Comparison of ENCODE assay signal across 21 mouse cellular contexts in the genomic region with DNA sequence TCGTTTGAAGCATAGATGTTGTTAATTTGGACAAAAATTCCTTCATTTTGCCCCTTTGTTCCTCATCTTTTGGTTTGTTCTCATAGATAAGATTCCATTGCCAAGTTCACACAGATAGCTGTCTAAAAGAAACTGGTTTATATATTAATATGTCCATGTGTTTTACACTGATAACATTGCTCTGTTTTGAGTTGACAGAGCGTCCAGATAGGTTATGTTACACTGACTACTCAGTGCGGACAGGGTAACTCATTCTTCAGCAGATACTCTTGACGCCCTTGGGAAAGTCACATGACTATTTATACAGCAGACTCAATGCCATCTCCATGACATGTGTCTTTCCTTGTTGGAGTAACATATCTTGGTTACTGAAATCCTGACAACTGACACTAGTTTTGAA. TPM values are rescaled to one million over a fixed set of nuclear protein-coding genes. Genes with fewer than 3 reads are reported as not detected.
"Had no signal": no experiment of that assay in that cellular context is flagged by ENCODE, and none has a peak within 500 bp of the region (broad histone marks: within the 10 kb centered on the region; RNA-seq: fewer than 3 reads in every experiment).

No protein-coding gene starts in this region.

- H3K4me1 ChIP-seq: midbrain, embryonic 10.5 days; midbrain, embryonic 12.5 days had no signal

- H3K9me3 ChIP-seq: midbrain, embryonic 10.5 days; midbrain, embryonic 12.5 days; neural tube, embryonic 13.5 days; neural tube, embryonic 15.5 days had no signal

- H3K4me2 ChIP-seq: lung, embryonic 14.5 days; midbrain, embryonic 12.5 days; neural tube, embryonic 13.5 days; neural tube, embryonic 15.5 days had no signal

- DNase-seq: lung, adult 18-20 months; lung, embryonic 14.5 days; lung, postnatal 10 days; lung, postnatal 4 days; midbrain, embryonic 14.5 days; retina, postnatal 1 day; right cerebral cortex, adult 18-20 months; right cerebral cortex, postnatal 25 days; right cerebral cortex, postnatal 4 days; spleen, adult 18-20 months; thymus, adult 18-20 months; thymus, postnatal 14 days; thymus, postnatal 36 days had no signal

- H3K27ac ChIP-seq: liver, embryonic 14.5 days; midbrain, embryonic 10.5 days; midbrain, embryonic 12.5 days; neural tube, embryonic 13.5 days; neural tube, embryonic 15.5 days had no signal

- H3K4me3 ChIP-seq: megakaryocyte, embryonic 14.5 days; midbrain, embryonic 10.5 days; midbrain, embryonic 12.5 days; myocyte; neural tube, embryonic 13.5 days; neural tube, embryonic 15.5 days had no signal

- ATAC-seq: midbrain, embryonic 16.5 days had no signal

- H3K36me3 ChIP-seq: midbrain, embryonic 10.5 days; midbrain, embryonic 12.5 days; neural tube, embryonic 13.5 days; neural tube, embryonic 15.5 days had no signal

- H3K27me3 ChIP-seq: midbrain, embryonic 12.5 days; neural tube, embryonic 13.5 days; neural tube, embryonic 15.5 days had no signal

- H3K9ac ChIP-seq: liver, embryonic 14.5 days; lung, embryonic 14.5 days; midbrain, embryonic 12.5 days; neural tube, embryonic 13.5 days; neural tube, embryonic 15.5 days had no signal

RNA-seq across cellular contexts. Expression of a gene that starts 25.3 kb away (rescaled TPM):
- polyA plus RNA-seq: myocyte had no signal
